Mouse (Mus musculus) cerebellum, postnatal 25 days (tissue): Measurements from ENCODE around the gene Glul.
A peak's percentile ranks its signal among the peaks of the same experiment; 100 is the strongest.
"Not testable (repeated sequence)": the region's sequence is repeated elsewhere in the genome, so short reads cannot be mapped to it uniquely, and the experiment has no call there.

ENCODE experiments used
- DNase-seq, 2 experiments: peaks; one replicate each; pipeline ENCODE4 v3.0.0; 2021; ENCODE audit warnings: mixed read lengths in 2 of 2

Gene Glul

GRCm38 (mm10) chr1:153899731-153900380 lies at the start of gene Glul, which contains the start of gene Teddm2:
TSS of gene Glul (plus strand) at chr1:153899944.
TSS of gene Teddm2 (minus strand) at chr1:153900228.
- peak; percentile 92 to 95 for DNase-seq

- DNase-seq = not testable (repeated sequence)
These were observed 47.0 kb upstream of the Glul start for GRCm38 (mm10) chr1:153852696-153853095.

GRCm38 (mm10) chr1:153855946-153856345 lies 43.8 kb upstream of the Glul start:
- no peak for DNase-seq

- no peak for DNase-seq
These were observed 25.7 kb upstream of the Glul start, which contains the start of gene Teddm1b for GRCm38 (mm10) chr1:153874045-153874444. TSS of gene Teddm1b (plus strand) at chr1:153874345.

GRCm38 (mm10) chr1:153880391-153880790 lies 19.4 kb upstream of the Glul start:
- not testable (repeated sequence) for DNase-seq

- DNase-seq = no peak
These were observed 13.6 kb upstream of the Glul start for GRCm38 (mm10) chr1:153886024-153886633.

GRCm38 (mm10) chr1:153890121-153890520 lies 9.6 kb upstream of the Glul start:
- no peak for DNase-seq

GRCm38 (mm10) chr1:153891442-153891841 lies 8.3 kb upstream of the Glul start, which contains the start of gene Teddm1a:
TSS of gene Teddm1a (plus strand) at chr1:153891742.
- DNase-seq = no peak

- DNase-seq = no peak
These were observed 6.0 kb upstream of the Glul start for GRCm38 (mm10) chr1:153893746-153894145.

GRCm38 (mm10) chr1:153894201-153894893 lies 5.4 kb upstream of the Glul start:
- DNase-seq = no peak

- peak; percentile 76 to 83 for DNase-seq
These were observed 4.8 kb upstream of the Glul start for GRCm38 (mm10) chr1:153894979-153895378.

GRCm38 (mm10) chr1:153897196-153897595 lies 2.5 kb upstream of the Glul start:
- no peak for DNase-seq

- DNase-seq = peak; percentile 36 to 38
These were observed 584 bp upstream of the Glul start for GRCm38 (mm10) chr1:153898989-153899730.

GRCm38 (mm10) chr1:153900381-153900780 lies 637 bp downstream of the Glul start:
- DNase-seq = peak in 1 of 2 experiments; percentile 63

GRCm38 (mm10) chr1:153900860-153901730 lies 1.4 kb downstream of the Glul start:
- peak; percentile 25 to 33 for DNase-seq

GRCm38 (mm10) chr1:153903006-153903405 lies 3.3 kb downstream of the Glul start:
- DNase-seq = no peak

- DNase-seq = no peak
These were observed 4.5 kb downstream of the Glul start for GRCm38 (mm10) chr1:153904236-153904635.

- DNase-seq = no peak
These were observed 6.1 kb downstream of the Glul start for GRCm38 (mm10) chr1:153905884-153906283.

GRCm38 (mm10) chr1:153908208-153908607 lies 8.5 kb downstream of the Glul start:
- no peak for DNase-seq

- no peak for DNase-seq
These were observed 9.0 kb downstream of the Glul start for GRCm38 (mm10) chr1:153908741-153909140.

- DNase-seq = no peak
These were observed 9.6 kb downstream of the Glul start for GRCm38 (mm10) chr1:153909213-153909962.
